Mouse (Mus musculus) hindbrain, embryonic 16.5 days (tissue): ENCODE results near the gene Ccdc27. TPM values are rescaled to one million over a fixed set of nuclear protein-coding genes. Genes with fewer than 3 reads are reported as not detected.

Source experiments
- ATAC-seq: fragments of 200-750 bp; cut with Nextera tagmentation; 2 replicates; pipeline ENCODE4 v1.8.0; 2017; ENCODE audit warnings: moderate TSS enrichment, moderate library complexity
- H3K27ac ChIP-seq: fragments of 300-500 bp; sonication (generic); 2 replicates; pipeline ENCODE4 v1.5.1; 2014; ENCODE audit warnings: low read depth, mild to moderate bottlenecking, control low read depth, low read length, moderate library complexity
- H3K27me3 ChIP-seq: fragments of 300-500 bp; sonication (generic); replicated peaks from 2 replicates; pipeline ENCODE4 v1.6.1; 2014; ENCODE audit warnings: low read length; ENCODE audit not compliant: control insufficient read depth, insufficient read depth
- H3K36me3 ChIP-seq: fragments of 300-500 bp; sonication (generic); 2 replicates; pipeline ENCODE4 v1.6.1; 2014; ENCODE audit warnings: mild to moderate bottlenecking, low read length, moderate library complexity, mixed read lengths; ENCODE audit not compliant: control insufficient read depth, insufficient read depth
- H3K4me1 ChIP-seq: fragments of 300-500 bp; sonication (generic); 2 replicates; pipeline ENCODE4 v1.6.1; 2014; ENCODE audit warnings: low read depth, low read length; ENCODE audit not compliant: control insufficient read depth, insufficient read depth
- H3K4me2 ChIP-seq: fragments of 300-500 bp; sonication (generic); 2 replicates; pipeline ENCODE4 v1.6.1; 2014; ENCODE audit warnings: mild to moderate bottlenecking, low read length, control low read depth, moderate library complexity
- H3K4me3 ChIP-seq: fragments of 300-500 bp; sonication (generic); 2 replicates; pipeline ENCODE4 v1.5.1; 2014; ENCODE audit warnings: mild to moderate bottlenecking, low read length, control low read depth, moderate library complexity
- H3K9ac ChIP-seq: fragments of 300-500 bp; sonication (generic); 2 replicates; pipeline ENCODE4 v1.6.1; 2014; ENCODE audit warnings: low read depth, mild to moderate bottlenecking, control low read depth, low read length, moderate library complexity
- H3K9me3 ChIP-seq: fragments of 300-500 bp; sonication (generic); 2 replicates; pipeline ENCODE4 v1.6.1; 2014; ENCODE audit warnings: mild to moderate bottlenecking, low read length, moderate library complexity; ENCODE audit not compliant: control insufficient read depth
- WGBS: fragments of 180-500 bp; shearing (Covaris S2); extraction: QIAGEN DNeasy Blood & Tissue Kit; methylation state at CpG from one replicate; pipeline ENCODE4 v1.1.7; 2014; 5-methylcytosine and 5-hydroxymethylcytosine counted together
- polyA plus RNA-seq: library from polyadenylated mRNA; unstranded; fragments of >200 nt; fragmentation: Nextera tagmentation; extraction: Ambion mirVana; gene quantifications from 2 replicates; pipeline ENCODE4 v1.2.1, GENCODE M21; 2015

Gene Ccdc27
- polyA plus RNA-seq, 1 experiment from 2014 or later: not detected

- H3K36me3 ChIP-seq: peaks cover 25% of the 10 kb centered on the region
- no peak overlapping the region for H3K4me2 ChIP-seq
- no peak overlapping the region for H3K9ac ChIP-seq
- no peaks in the 10 kb centered on the region for H3K27me3 ChIP-seq
- peaks cover 4% of the 10 kb centered on the region; the same call in 1 of the 2 replicates for H3K4me1 ChIP-seq
- no peaks in the 10 kb centered on the region for H3K9me3 ChIP-seq
- ATAC-seq: no peak
- H3K4me3 ChIP-seq: no peak overlapping the region
- H3K27ac ChIP-seq: no peak overlapping the region
- 96% methylated on average over 6 of the region's 6 CpGs for WGBS
Observed at GRCm38 (mm10) chr4:154006264-154006663, 36.2 kb downstream of the Ccdc27 start.

- Histone ChIP-seq H3K9me3 (no peaks in the 10 kb centered on the region), H3K4me1 (no peaks in the 10 kb centered on the region), H3K27ac (no peak overlapping the region), H3K36me3 (peaks cover 25% of the 10 kb centered on the region), H3K4me2 (no peak overlapping the region), H3K4me3 (no peak overlapping the region), H3K27me3 (no peaks in the 10 kb centered on the region), H3K9ac (no peak overlapping the region)
- ATAC-seq: 0 out of 2 replicates have a peak, but pooled peaks have one; percentile 24
- 81% methylated on average over 5 of the region's 5 CpGs for WGBS
Observed at GRCm38 (mm10) chr4:154005488-154005887, 37.0 kb downstream of the Ccdc27 start.

- Histone ChIP-seq H3K9ac (no peak overlapping the region), H3K4me1 (no peaks in the 10 kb centered on the region), H3K27me3 (no peaks in the 10 kb centered on the region), H3K4me3 (no peak overlapping the region), H3K9me3 (no peaks in the 10 kb centered on the region), H3K4me2 (no peak overlapping the region), H3K27ac (no peak overlapping the region), H3K36me3 (peaks cover 48% of the 10 kb centered on the region)
- no peak for ATAC-seq
- 91% methylated on average over 8 of the region's 8 CpGs for WGBS
Observed at GRCm38 (mm10) chr4:153993505-153993904, 49.0 kb downstream of the Ccdc27 start.

GRCm38 (mm10) chr4:153992715-153993114, 49.8 kb downstream of the Ccdc27 start:
- Histone ChIP-seq H3K36me3 (peaks cover 49% of the 10 kb centered on the region), H3K9me3 (no peaks in the 10 kb centered on the region), H3K4me3 (no peak overlapping the region), H3K27ac (no peak overlapping the region), H3K4me1 (no peaks in the 10 kb centered on the region), H3K4me2 (no peak overlapping the region), H3K27me3 (no peaks in the 10 kb centered on the region), H3K9ac (no peak overlapping the region)
- ATAC-seq: no peak
- 91% methylated on average over 10 of the region's 10 CpGs for WGBS

GRCm38 (mm10) chr4:153980470-153980869, 62.0 kb downstream of the Ccdc27 start:
- no peaks in the 10 kb centered on the region for H3K9me3 ChIP-seq
- ATAC-seq: no peak
- no peak overlapping the region for H3K27ac ChIP-seq
- WGBS: 80% methylated on average over 11 of the region's 11 CpGs
- peaks cover 46% of the 10 kb centered on the region for H3K36me3 ChIP-seq
- no peak overlapping the region for H3K4me2 ChIP-seq
- H3K9ac ChIP-seq: no peak overlapping the region
- peaks cover 19% of the 10 kb centered on the region for H3K4me1 ChIP-seq
- no peak overlapping the region for H3K4me3 ChIP-seq
- H3K27me3 ChIP-seq: no peaks in the 10 kb centered on the region

- 89% methylated on average over 10 of the region's 10 CpGs for WGBS
- no peaks in the 10 kb centered on the region for H3K27me3 ChIP-seq
- ATAC-seq: no peak
- no peaks in the 10 kb centered on the region for H3K9me3 ChIP-seq
- H3K4me2 ChIP-seq: no peak overlapping the region
- H3K27ac ChIP-seq: no peak overlapping the region
- H3K4me1 ChIP-seq: peaks cover 19% of the 10 kb centered on the region
- no peak overlapping the region for H3K9ac ChIP-seq
- no peak overlapping the region for H3K4me3 ChIP-seq
- peaks cover 34% of the 10 kb centered on the region for H3K36me3 ChIP-seq
Observed at GRCm38 (mm10) chr4:153979243-153979642, 63.2 kb downstream of the Ccdc27 start.

Other genes starting within 250 kb of the Ccdc27 start
- gene A430005L14Rik, start 85.4 kb downstream of the Ccdc27 start, polyA plus RNA-seq: 53.5 and 55.5 TPM in 2 replicates
- gene Dffb, start 67.6 kb downstream of the Ccdc27 start, polyA plus RNA-seq: 8.5 and 9.6 TPM in 2 replicates
- 16.5 and 17.1 TPM in 2 replicates for gene Cep104, start 67.5 kb downstream of the Ccdc27 start, polyA plus RNA-seq
- gene Lrrc47, start 30.9 kb downstream of the Ccdc27 start, polyA plus RNA-seq: 12.8 and 15.8 TPM in 2 replicates
- gene Smim1, start 16.4 kb downstream of the Ccdc27 start, polyA plus RNA-seq: 13.9 and 14.9 TPM in 2 replicates
- gene Trp73, start 97.5 kb upstream of the Ccdc27 start, polyA plus RNA-seq: 0.84 and 1.3 TPM in 2 replicates
- gene Wrap73, start 99.7 kb upstream of the Ccdc27 start, polyA plus RNA-seq: 45.2 and 45.4 TPM in 2 replicates
- gene Tprgl, start 118.0 kb upstream of the Ccdc27 start, polyA plus RNA-seq: 227 and 242 TPM in 2 replicates
- gene Megf6, start 128.1 kb upstream of the Ccdc27 start, polyA plus RNA-seq: 10.3 and 11.0 TPM in 2 replicates